24 mouse cellular contexts compared by ENCODE assay signal in genomic region chr13:63748788-63749187, GRCm38 (mm10).
DNase-seq lines count a peak whose midpoint lies in the region; TF ChIP-seq lines count a peak whose summit lies in the region.
"Had no signal": no experiment of that assay in that cellular context is flagged by ENCODE, and none has a peak within 500 bp of the region (broad histone marks: within the 10 kb centered on the region; RNA-seq: fewer than 3 reads in every experiment).

No protein-coding gene starts in this region.

- DNase-seq in adrenal gland, adult 2 months, result peak; percentile 21
- DNase-seq in adrenal gland, adult (ENCODE audit: inconsistent age in 2 of 2, low spot score in 1 of 2), result no peak
- peak; percentile 19 for DNase-seq in A20 (ENCODE audit: low read depth, low spot score)
- no peak for DNase-seq in embryo, embryonic 9.5 days (ENCODE audit: extremely low spot score)
- no peak for DNase-seq in thymus, postnatal 14 days
- no peak for DNase-seq in layer of hippocampus, adult 2 months (ENCODE audit: low spot score in 2 of 2)
- DNase-seq: adrenal gland, postnatal 10 days; cerebellum, adult 18-20 months; cerebellum, adult 9-10 months; cerebellum, postnatal 14 days; forebrain, postnatal 0 days; gastrocnemius, adult 2 months; gastrocnemius, postnatal 14 days; heart, adult 2 months; heart, postnatal 14 days had no signal

- H3K27ac ChIP-seq in embryonic fibroblast, embryonic 13.5 days (ENCODE audit: insufficient read depth, low read length), result peak overlapping the region; percentile 34; the same call in 1 of the 2 replicates
- no peak overlapping the region for H3K27ac ChIP-seq in layer of hippocampus, adult 2 months
- H3K27ac ChIP-seq: embryonic facial prominence, embryonic 10.5 days; embryonic facial prominence, embryonic 13.5 days; forebrain, embryonic 10.5 days; forebrain, embryonic 13.5 days; gastrocnemius, adult 2 months; heart, adult 2 months; heart, embryonic 10.5 days; heart, embryonic 13.5 days; hindbrain, embryonic 12.5 days; hindbrain, embryonic 15.5 days had no signal

- TF ChIP-seq CTCF in embryonic fibroblast, embryonic 13.5 days (IDR thresholded peaks at IDR 0.05; ENCODE audit: borderline replicate concordance, insufficient read depth, low read length), result no peak
- TF ChIP-seq CTCF in layer of hippocampus, adult 2 months (conservative IDR thresholded peaks at IDR 0.05), result no peak

- no peak for TF ChIP-seq POLR2A in embryonic fibroblast, embryonic 13.5 days (IDR thresholded peaks at IDR 0.05; ENCODE audit: low read depth, low read length)

- H3K4me3 ChIP-seq in embryonic fibroblast, embryonic 13.5 days (ENCODE audit: insufficient read depth, low read length), result no peak overlapping the region
- H3K4me3 ChIP-seq in layer of hippocampus, adult 2 months, result no peak overlapping the region
- H3K4me3 ChIP-seq: embryonic facial prominence, embryonic 10.5 days; embryonic facial prominence, embryonic 13.5 days; forebrain, embryonic 10.5 days; forebrain, embryonic 13.5 days; gastrocnemius, adult 2 months; heart, adult 2 months; heart, embryonic 10.5 days; heart, embryonic 13.5 days; hindbrain, embryonic 12.5 days; hindbrain, embryonic 15.5 days had no signal

- peaks cover 10% of the 10 kb centered on the region for H3K4me1 ChIP-seq in embryonic fibroblast, embryonic 13.5 days (ENCODE audit: control insufficient read depth, insufficient read depth, low read length)
- H3K4me1 ChIP-seq: embryonic facial prominence, embryonic 10.5 days; embryonic facial prominence, embryonic 13.5 days; forebrain, embryonic 10.5 days; forebrain, embryonic 13.5 days; heart, embryonic 10.5 days; heart, embryonic 13.5 days; hindbrain, embryonic 12.5 days; hindbrain, embryonic 15.5 days had no signal

Comparison
In these comparisons a context has a peak if more than half of its experiments do, and no peak if none do; other contexts are left out.
1. DNase-seq: peak in adrenal gland, adult 2 months (single experiment) and A20 (single experiment); none in adrenal gland, adult (0 of 2), embryo, embryonic 9.5 days (single experiment), thymus, postnatal 14 days (single experiment) and layer of hippocampus, adult 2 months (0 of 2).